Mouse (Mus musculus) thymus, postnatal 14 days (tissue): Measurements from ENCODE around the gene Arih2.

Source experiments
- DNase-seq: peaks from one replicate; pipeline ENCODE4 v3.0.0; 2021

The Arih2 gene

DNA sequence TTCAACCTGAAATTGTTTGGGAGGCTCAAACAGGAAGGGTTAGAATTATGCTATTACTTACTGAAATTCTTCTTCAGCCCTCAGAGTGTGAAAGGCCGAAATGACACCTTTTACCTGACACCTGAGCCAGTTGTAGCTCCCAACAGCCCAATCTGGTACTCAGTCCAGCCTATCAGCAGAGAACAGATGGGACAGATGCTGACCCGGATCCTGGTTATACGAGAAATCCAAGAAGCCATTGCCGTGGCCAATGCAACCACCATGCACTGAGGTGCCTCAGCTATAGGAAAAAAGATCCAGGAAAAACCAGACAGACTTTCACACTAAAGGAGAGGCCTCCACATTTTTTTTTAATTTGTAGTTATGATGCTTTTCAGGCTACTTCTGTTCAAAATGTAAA, 90.0 kb downstream of the Arih2 start:
- DNase-seq: no peak
